In genomic region chr6:100335506-100336144, GRCm38 (mm10) we compare ENCODE assay signal across 7 mouse cellular contexts. TPM values are rescaled to one million over a fixed set of nuclear protein-coding genes. Genes with fewer than 3 reads are reported as not detected.
DNase-seq lines count a peak whose midpoint lies in the region; ATAC-seq lines count a peak whose summit lies in the region.

No protein-coding gene starts in this region.

- no peak overlapping the region for H3K9ac ChIP-seq in embryonic facial prominence, embryonic 12.5 days
- peak overlapping the region; percentile 24; the same call in 1 of the 2 replicates for H3K9ac ChIP-seq in limb, embryonic 11.5 days (ENCODE audit: low read length)
- H3K9ac ChIP-seq in midbrain, embryonic 16.5 days (ENCODE audit: low read depth, low read length): no peak overlapping the region

- peaks cover 21% of the 10 kb centered on the region for H3K4me1 ChIP-seq in embryonic facial prominence, embryonic 12.5 days
- H3K4me1 ChIP-seq in limb, embryonic 11.5 days (ENCODE audit: control insufficient read depth, insufficient read depth, low read length): peaks cover 17% of the 10 kb centered on the region
- H3K4me1 ChIP-seq in midbrain, embryonic 16.5 days (ENCODE audit: control insufficient read depth, insufficient read depth, low read length): peaks cover 17% of the 10 kb centered on the region

- no peak for ATAC-seq in embryonic facial prominence, embryonic 12.5 days (ENCODE audit: insufficient number of reproducible peaks, insufficient read depth, low FRiP score, low TSS enrichment)
- ATAC-seq in limb, embryonic 11.5 days (ENCODE audit: insufficient number of reproducible peaks, low FRiP score, low TSS enrichment, low read depth): no peak; the same call in 1 of the 2 replicates
- ATAC-seq in midbrain, embryonic 16.5 days: peak; percentile 66; the same call in 1 of the 2 replicates

- no peaks in the 10 kb centered on the region for H3K36me3 ChIP-seq in embryonic facial prominence, embryonic 12.5 days
- no peaks in the 10 kb centered on the region for H3K36me3 ChIP-seq in limb, embryonic 11.5 days (ENCODE audit: control insufficient read depth, insufficient read depth, low read length)
- H3K36me3 ChIP-seq in midbrain, embryonic 16.5 days (ENCODE audit: control insufficient read depth, insufficient read depth, low read length): no peaks in the 10 kb centered on the region

- H3K4me3 ChIP-seq in embryonic facial prominence, embryonic 12.5 days: no peak overlapping the region
- H3K4me3 ChIP-seq in limb, embryonic 11.5 days (ENCODE audit: low read depth, low read length): no peak overlapping the region
- no peak overlapping the region for H3K4me3 ChIP-seq in midbrain, embryonic 16.5 days (ENCODE audit: low read depth, low read length)

- 6% methylated on average over 18 of the region's 18 CpGs for WGBS in embryonic facial prominence, embryonic 12.5 days
- WGBS in limb, embryonic 11.5 days: 3% methylated on average over 18 of the region's 18 CpGs
- 5% methylated on average over 18 of the region's 18 CpGs for WGBS in midbrain, embryonic 16.5 days

- peaks cover 4% of the 10 kb centered on the region; the same call in 1 of the 2 replicates for H3K27me3 ChIP-seq in embryonic facial prominence, embryonic 12.5 days
- H3K27me3 ChIP-seq in limb, embryonic 11.5 days (ENCODE audit: control insufficient read depth, insufficient read depth, low read length): peaks cover 3% of the 10 kb centered on the region; the same call in 1 of the 2 replicates
- peaks cover 8% of the 10 kb centered on the region; the same call in 1 of the 2 replicates for H3K27me3 ChIP-seq in midbrain, embryonic 16.5 days (ENCODE audit: control insufficient read depth, insufficient read depth, low read depth, low read length)

- H3K4me2 ChIP-seq in embryonic facial prominence, embryonic 12.5 days (replicated peaks): peak overlapping the region; percentile 32
- peak overlapping the region; percentile 27 for H3K4me2 ChIP-seq in limb, embryonic 11.5 days (ENCODE audit: low read depth, severe bottlenecking)
- peak overlapping the region; percentile 30 for H3K4me2 ChIP-seq in midbrain, embryonic 16.5 days (ENCODE audit: low read length)

- DNase-seq in ZHBTc4 (ENCODE audit: low read depth, low spot score): peak; percentile 96
- DNase-seq in limb, embryonic 11.5 days (ENCODE audit: low spot score): peak; percentile 63
- no peak for DNase-seq in adrenal gland, postnatal 25 days
- no peak for DNase-seq in adrenal gland, postnatal 36 days
- no peak for DNase-seq in layer of hippocampus, adult 9-11 months

- no peaks in the 10 kb centered on the region for H3K9me3 ChIP-seq in embryonic facial prominence, embryonic 12.5 days
- H3K9me3 ChIP-seq in limb, embryonic 11.5 days (ENCODE audit: control insufficient read depth, low read length): no peaks in the 10 kb centered on the region
- H3K9me3 ChIP-seq in midbrain, embryonic 16.5 days (replicated peaks; ENCODE audit: control insufficient read depth, low read length, poor library complexity, severe bottlenecking): no peaks in the 10 kb centered on the region

- H3K27ac ChIP-seq in embryonic facial prominence, embryonic 12.5 days: 0 out of 2 replicates have a peak overlapping the region, but pooled peaks have one; percentile 13
- H3K27ac ChIP-seq in limb, embryonic 11.5 days (replicated peaks; ENCODE audit: low read depth, low read length): peak overlapping the region; percentile 75
- H3K27ac ChIP-seq in midbrain, embryonic 16.5 days (ENCODE audit: low read length): no peak overlapping the region

RNA-seq across cellular contexts. Expression of gene Rybp, which starts 48.3 kb away (rescaled TPM):
- polyA plus RNA-seq in embryonic facial prominence, embryonic 12.5 days (2016; fragmentation: Nextera tagmentation; extraction: Ambion mirVana): 25.3 and 25.7 TPM in 2 replicates
- polyA plus RNA-seq in limb, embryonic 11.5 days (2014; fragmentation: Nextera tagmentation; extraction: Ambion mirVana): 16.0 TPM in 2 replicates
- 25.3 and 28.5 TPM in 2 replicates for polyA plus RNA-seq in midbrain, embryonic 16.5 days (2015; fragmentation: Nextera tagmentation; extraction: Ambion mirVana)
- 23.7 and 25.2 TPM in 2 replicates for total RNA-seq in adrenal gland, postnatal 25 days (2021)
- 10 to 100 TPM; 28.2 to 32.8 TPM for total RNA-seq in adrenal gland, postnatal 36 days (2021)

Comparison
In these comparisons a context has a peak if more than half of its experiments do, and no peak if none do; other contexts are left out.
1. DNase-seq: peak in ZHBTc4 (single experiment) and limb, embryonic 11.5 days (single experiment); none in adrenal gland, postnatal 25 days (single experiment), adrenal gland, postnatal 36 days (0 of 2) and layer of hippocampus, adult 9-11 months (single experiment).
2. Peak in every context shown above with its lines, with median percentiles within 50 percentile points of each other: H3K4me2 ChIP-seq.